Mouse (Mus musculus): ENCODE results near the gene Auts2. TPM values are rescaled to one million over a fixed set of nuclear protein-coding genes. Genes with fewer than 3 reads are reported as not detected.

Auts2 gene
- polyA plus RNA-seq, 1 experiment from 2014 or later, result 7.5 TPM

DNA sequence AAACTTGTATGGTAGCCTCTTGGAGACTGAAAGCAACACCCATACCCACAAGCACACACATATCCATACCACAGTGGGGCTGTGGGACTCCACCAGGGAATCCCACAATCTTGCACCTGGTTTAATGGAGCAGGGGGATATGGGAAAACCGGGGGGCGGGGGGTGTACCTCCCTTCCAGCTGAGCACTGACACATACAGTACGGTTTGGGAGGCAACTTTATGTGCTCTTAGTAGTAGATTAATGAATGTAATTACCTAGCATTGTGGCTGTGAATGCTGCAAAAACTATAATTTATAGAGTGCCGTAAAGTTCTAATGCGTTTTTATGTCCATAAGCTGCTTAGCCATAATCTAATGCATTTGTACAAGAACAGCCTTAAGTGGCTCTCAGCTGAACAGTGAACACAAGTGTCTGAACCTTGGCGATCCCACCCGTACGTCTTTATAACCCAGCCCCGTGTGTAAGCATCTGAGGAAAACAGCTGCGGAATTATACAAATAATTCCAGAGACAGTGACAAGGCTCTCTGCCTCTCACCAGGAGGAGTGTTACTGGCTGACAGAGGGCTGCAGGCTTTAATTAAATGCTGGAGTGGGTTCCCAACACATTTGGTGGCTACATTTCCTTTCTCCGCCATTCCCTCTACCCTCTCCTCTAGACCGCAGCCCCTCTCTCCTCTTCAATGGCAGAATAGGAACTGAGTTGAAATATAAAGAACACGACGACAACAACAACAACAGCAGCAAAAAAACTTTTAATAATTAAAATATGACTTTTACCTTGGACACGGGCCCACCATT is 268.8 kb downstream of the Auts2 start:
- Histone ChIP-seq H3K4me3 (replicated peaks; ENCODE audit: low read depth, low read length) (no peak overlapping the region), H3K4me2 (ENCODE audit: low read length) (0 out of 2 replicates have a peak overlapping the region, but pooled peaks have one; percentile 19), H3K27ac (no peak overlapping the region), H3K27me3 (ENCODE audit: insufficient read depth, low read length) (no peaks in the 10 kb centered on the region), H3K36me3 (ENCODE audit: insufficient read depth, low read length) (no peaks in the 10 kb centered on the region), H3K9me3 (replicated peaks; ENCODE audit: low read length) (no peaks in the 10 kb centered on the region), H3K4me1 (replicated peaks; ENCODE audit: insufficient read depth, low read length) (no peaks in the 10 kb centered on the region), H3K9ac (ENCODE audit: low read depth, low read length) (no peak overlapping the region)
- DNase-seq (ENCODE audit: low spot score) (peak; percentile 51), ATAC-seq (replicated peaks; ENCODE audit: low FRiP score, low read depth) (no peak)
- 49% methylated on average over 15 of the region's 15 CpGs for WGBS
- TF ChIP-seq CTCF (IDR thresholded peaks at IDR 0.05; ENCODE audit: low read depth), result no peak

DNA sequence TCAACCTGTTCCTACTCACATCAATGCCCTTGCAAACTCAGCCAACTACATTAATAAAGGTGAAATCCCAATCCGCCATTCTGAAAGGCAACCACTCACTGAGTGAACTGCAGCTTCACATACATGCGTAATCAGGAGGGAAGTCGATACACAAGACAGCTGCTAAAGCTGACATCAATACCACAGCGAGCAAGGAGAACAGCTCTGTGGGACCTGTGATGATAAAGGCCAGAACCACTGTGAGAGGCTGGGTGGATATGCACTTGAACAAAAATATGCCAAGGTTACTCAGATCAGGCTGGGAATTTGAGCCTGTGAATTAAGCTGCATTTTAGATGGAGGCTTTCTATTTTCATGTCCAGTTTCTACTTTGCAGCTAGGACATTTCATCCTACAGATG is 271.0 kb downstream of the Auts2 start:
- ATAC-seq (replicated peaks; ENCODE audit: low FRiP score, low read depth) (no peak), DNase-seq (ENCODE audit: low spot score) (no peak)
- no peak for TF ChIP-seq CTCF (IDR thresholded peaks at IDR 0.05; ENCODE audit: low read depth)

DNA sequence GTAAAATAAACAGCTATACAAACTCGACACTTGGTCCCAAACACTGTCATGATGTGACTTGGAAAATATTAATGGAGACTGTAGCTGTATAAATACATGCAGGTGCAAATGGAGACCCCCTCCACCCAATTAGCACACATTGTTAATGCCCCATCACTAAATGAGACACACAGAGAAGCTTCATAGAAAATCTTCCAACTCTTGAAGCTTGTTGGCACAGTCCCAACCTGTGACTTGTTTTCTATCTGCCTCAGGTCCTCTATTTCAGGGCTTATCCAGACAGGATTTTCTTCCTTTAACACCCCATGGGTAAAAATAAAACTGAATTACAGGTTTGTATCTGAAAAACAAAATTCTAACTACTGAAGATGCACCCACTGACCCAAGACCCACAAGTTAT is 272.2 kb downstream of the Auts2 start:
- Histone ChIP-seq H3K36me3 (ENCODE audit: insufficient read depth, low read length) (no peaks in the 10 kb centered on the region), H3K4me1 (replicated peaks; ENCODE audit: insufficient read depth, low read length) (no peaks in the 10 kb centered on the region), H3K27ac (no peak overlapping the region), H3K9ac (ENCODE audit: low read depth, low read length) (no peak overlapping the region), H3K4me3 (replicated peaks; ENCODE audit: low read depth, low read length) (no peak overlapping the region), H3K4me2 (ENCODE audit: low read length) (no peak overlapping the region), H3K9me3 (replicated peaks; ENCODE audit: low read length) (no peaks in the 10 kb centered on the region), H3K27me3 (ENCODE audit: insufficient read depth, low read length) (no peaks in the 10 kb centered on the region)
- TF ChIP-seq CTCF (IDR thresholded peaks at IDR 0.05; ENCODE audit: low read depth), result no peak
- 84% methylated on average over 1 of the region's 1 CpGs for WGBS
- ATAC-seq (replicated peaks; ENCODE audit: low FRiP score, low read depth) (no peak), DNase-seq (ENCODE audit: low spot score) (no peak)

More for the DNA sequence above, 271.0 kb downstream of the Auts2 start:
- H3K27ac ChIP-seq, result no peak overlapping the region
- H3K4me1 ChIP-seq (replicated peaks; ENCODE audit: insufficient read depth, low read length), result no peaks in the 10 kb centered on the region
- no peaks in the 10 kb centered on the region for H3K9me3 ChIP-seq (replicated peaks; ENCODE audit: low read length)
- H3K36me3 ChIP-seq (ENCODE audit: insufficient read depth, low read length), result no peaks in the 10 kb centered on the region
- no peaks in the 10 kb centered on the region for H3K27me3 ChIP-seq (ENCODE audit: insufficient read depth, low read length)
- WGBS, result 63% methylated on average over 4 of the region's 4 CpGs
- no peak overlapping the region for H3K9ac ChIP-seq (ENCODE audit: low read depth, low read length)
- H3K4me3 ChIP-seq (replicated peaks; ENCODE audit: low read depth, low read length), result no peak overlapping the region
- H3K4me2 ChIP-seq (ENCODE audit: low read length), result no peak overlapping the region

DNA sequence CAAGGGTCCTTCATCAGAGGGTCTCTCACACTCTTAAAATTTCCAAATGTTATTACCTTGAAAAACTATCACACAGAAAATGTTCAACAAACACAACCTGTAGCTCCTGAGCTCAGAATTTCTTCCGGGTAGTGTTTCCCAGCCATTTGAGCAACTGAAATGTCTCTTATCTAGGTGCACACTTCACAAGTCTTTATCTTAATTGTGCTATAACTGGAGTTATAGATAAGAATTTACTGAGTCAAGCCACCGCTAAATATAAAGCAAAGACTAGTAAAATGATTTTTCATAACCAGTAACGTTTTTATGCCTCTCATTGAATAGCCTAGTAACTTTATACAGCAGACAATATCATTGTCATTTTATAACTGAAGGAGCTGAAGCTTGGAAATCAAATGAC is 273.1 kb downstream of the Auts2 start:
- ATAC-seq (replicated peaks; ENCODE audit: low FRiP score, low read depth) (no peak), DNase-seq (ENCODE audit: low spot score) (no peak)
- TF ChIP-seq CTCF (IDR thresholded peaks at IDR 0.05; ENCODE audit: low read depth), result no peak
- Histone ChIP-seq H3K4me1 (replicated peaks; ENCODE audit: insufficient read depth, low read length) (no peaks in the 10 kb centered on the region), H3K9me3 (replicated peaks; ENCODE audit: low read length) (no peaks in the 10 kb centered on the region), H3K27ac (no peak overlapping the region), H3K27me3 (ENCODE audit: insufficient read depth, low read length) (no peaks in the 10 kb centered on the region), H3K9ac (ENCODE audit: low read depth, low read length) (no peak overlapping the region), H3K4me2 (ENCODE audit: low read length) (no peak overlapping the region), H3K36me3 (ENCODE audit: insufficient read depth, low read length) (no peaks in the 10 kb centered on the region), H3K4me3 (replicated peaks; ENCODE audit: low read depth, low read length) (no peak overlapping the region)
- WGBS, result 84% methylated on average over 3 of the region's 3 CpGs

DNA sequence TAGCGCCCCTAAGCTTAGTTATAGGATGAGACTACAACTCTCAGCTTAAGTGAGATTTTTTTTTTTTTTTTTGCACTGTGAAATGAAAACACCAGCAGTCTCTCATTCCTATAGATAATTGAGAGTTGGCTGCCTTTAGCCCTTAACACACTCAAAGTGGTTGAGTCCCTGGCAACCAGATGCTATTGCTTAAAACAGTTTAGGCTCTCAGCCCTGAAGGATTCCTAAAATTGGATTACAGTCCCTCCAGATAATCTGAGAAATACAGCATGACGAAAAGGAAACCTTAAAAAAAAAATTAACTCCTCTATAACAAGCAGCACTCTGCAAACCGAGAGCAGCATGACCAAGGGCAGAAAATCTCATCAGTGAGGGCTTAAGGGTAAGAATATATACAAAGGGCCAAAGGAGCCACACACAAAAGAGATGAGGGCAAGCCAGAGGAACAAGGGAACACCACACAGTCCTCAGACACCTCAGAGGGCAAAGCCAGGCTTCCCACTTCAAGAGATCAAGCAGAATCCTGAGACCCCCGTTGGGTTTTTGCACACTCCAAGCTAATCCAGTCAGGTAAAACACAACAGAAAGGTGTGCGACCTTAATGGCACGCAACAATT is 274.7 kb downstream of the Auts2 start:
- 83% methylated on average over 6 of the region's 6 CpGs for WGBS
- no peaks in the 10 kb centered on the region for H3K36me3 ChIP-seq (ENCODE audit: insufficient read depth, low read length)
- TF ChIP-seq CTCF (IDR thresholded peaks at IDR 0.05; ENCODE audit: low read depth), result no peak
- H3K9me3 ChIP-seq (replicated peaks; ENCODE audit: low read length), result no peaks in the 10 kb centered on the region
- no peaks in the 10 kb centered on the region for H3K27me3 ChIP-seq (ENCODE audit: insufficient read depth, low read length)
- ATAC-seq (replicated peaks; ENCODE audit: low FRiP score, low read depth) (no peak), DNase-seq (ENCODE audit: low spot score) (no peak)
- H3K4me1 ChIP-seq (replicated peaks; ENCODE audit: insufficient read depth, low read length), result no peaks in the 10 kb centered on the region
- H3K4me3 ChIP-seq (replicated peaks; ENCODE audit: low read depth, low read length), result no peak overlapping the region
- H3K27ac ChIP-seq, result no peak overlapping the region
- no peak overlapping the region for H3K9ac ChIP-seq (ENCODE audit: low read depth, low read length)
- no peak overlapping the region for H3K4me2 ChIP-seq (ENCODE audit: low read length)

DNA sequence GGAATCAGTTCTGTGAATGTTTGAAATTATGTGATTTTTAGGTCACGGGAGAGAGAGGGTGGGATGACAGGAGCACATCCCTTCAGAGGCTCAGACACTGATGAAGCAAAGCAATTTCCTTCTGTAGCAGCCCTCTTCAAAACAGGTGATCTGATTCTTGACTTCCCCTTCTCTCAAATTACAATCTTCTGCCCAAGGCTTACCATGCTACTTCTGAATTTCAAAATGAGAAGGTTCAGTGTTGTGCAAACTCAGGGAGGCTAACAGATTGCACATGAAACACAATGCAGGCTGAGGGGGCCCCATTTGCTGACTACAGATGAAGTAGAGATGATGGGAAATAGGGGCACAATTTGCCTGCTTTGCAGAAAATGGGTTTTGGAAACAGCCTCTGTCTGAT is 278.1 kb downstream of the Auts2 start:
- H3K4me2 ChIP-seq (ENCODE audit: low read length), result no peak overlapping the region
- ATAC-seq (replicated peaks; ENCODE audit: low FRiP score, low read depth) (no peak), DNase-seq (ENCODE audit: low spot score) (no peak)
- no peak overlapping the region for H3K4me3 ChIP-seq (replicated peaks; ENCODE audit: low read depth, low read length)
- TF ChIP-seq CTCF (IDR thresholded peaks at IDR 0.05; ENCODE audit: low read depth), result no peak
- no peaks in the 10 kb centered on the region for H3K27me3 ChIP-seq (ENCODE audit: insufficient read depth, low read length)
- H3K36me3 ChIP-seq (ENCODE audit: insufficient read depth, low read length), result no peaks in the 10 kb centered on the region
- no peak overlapping the region for H3K9ac ChIP-seq (ENCODE audit: low read depth, low read length)
- no peak overlapping the region for H3K27ac ChIP-seq
- H3K4me1 ChIP-seq (replicated peaks; ENCODE audit: insufficient read depth, low read length), result no peaks in the 10 kb centered on the region
- no peaks in the 10 kb centered on the region for H3K9me3 ChIP-seq (replicated peaks; ENCODE audit: low read length)
- 56% methylated on average over 1 of the region's 1 CpGs for WGBS

Measured in kidney, postnatal 0 days (tissue).